Mouse (Mus musculus): ENCODE measurements around the gene Sf1. TPM values are rescaled to one million over a fixed set of nuclear protein-coding genes. Genes with fewer than 3 reads are reported as not detected.

Sf1 gene
- total RNA-seq (2012; rRNA removed): 150 and 164 TPM in 2 replicates

GRCm38 (mm10) chr19:6363411-6364240 lies at the start of gene Sf1:
Gene Sf1, plus strand, starts transcription at chr19:6363690.
- DNase-seq (ENCODE audit: low read depth, low spot score): peak; percentile 98
- Histone ChIP-seq H3K9me3 (ENCODE audit: control insufficient read depth, insufficient read depth, low read depth, low read length) (no peaks in the 10 kb centered on the region), H3K9ac (ENCODE audit: insufficient read depth, low read depth, low read length, poor library complexity, severe bottlenecking) (peak within 1 kb of the TSS; percentile 97), H3K4me1 (ENCODE audit: control insufficient read depth in 2 of 2, insufficient read depth in 2 of 2, low read length in 2 of 2, poor library complexity in 1 of 2) (peaks cover 2 to 3% of the 10 kb centered on the region in 2 experiments; a peak in 2 of 4 replicates), H3K27ac (ENCODE audit: insufficient read depth, low read depth, low read length, poor library complexity, severe bottlenecking) (peak within 1 kb of the TSS; percentile 92), H3K36me3 (ENCODE audit: control insufficient read depth, insufficient read depth, low read length, poor library complexity, severe bottlenecking) (peaks cover 22% of the 10 kb centered on the region), H3K4me3 (ENCODE audit: insufficient read depth in 1 of 2, low read depth in 1 of 2, low read length in 2 of 2, poor library complexity in 1 of 2, severe bottlenecking in 1 of 2) (peak within 1 kb of the TSS; percentile 88 to 89)
- in situ Hi-C loops (cut with MboI; ENCODE audit: low sequenced_read_pairs in 2 of 2, unreplicated experiment in 2 of 2): no loop called here
- TF ChIP-seq HCFC1 (IDR thresholded peaks at IDR 0.05; ENCODE audit: borderline replicate concordance, insufficient read depth, low read length) (no peak; the same call in 1 of the 2 replicates), MAFK (IDR thresholded peaks at IDR 0.05; ENCODE audit: insufficient read depth, low read depth, low read length) (no peak), ZNF384 (IDR thresholded peaks at IDR 0.05; ENCODE audit: low read depth, low read length) (no peak), ZC3H11A (IDR thresholded peaks at IDR 0.05; ENCODE audit: borderline replicate concordance, low read depth, low read length) (no peak), CHD2 (IDR thresholded peaks at IDR 0.05; ENCODE audit: low read depth, low read length) (peak; percentile 16; the same call in 1 of the 2 replicates)

GRCm38 (mm10) chr19:6313796-6314195 lies 49.7 kb upstream of the Sf1 start:
- Histone ChIP-seq H3K4me3 (ENCODE audit: insufficient read depth in 1 of 2, low read depth in 1 of 2, low read length in 2 of 2, poor library complexity in 1 of 2, severe bottlenecking in 1 of 2) (no peak overlapping the region), H3K4me1 (ENCODE audit: control insufficient read depth in 2 of 2, insufficient read depth in 2 of 2, low read length in 2 of 2, poor library complexity in 1 of 2) (peaks cover 3 to 6% of the 10 kb centered on the region in 2 experiments; a peak in 2 of 4 replicates), H3K36me3 (ENCODE audit: control insufficient read depth, insufficient read depth, low read length, poor library complexity, severe bottlenecking) (peaks cover 94% of the 10 kb centered on the region), H3K9ac (ENCODE audit: insufficient read depth, low read depth, low read length, poor library complexity, severe bottlenecking) (no peak overlapping the region), H3K9me3 (ENCODE audit: control insufficient read depth, insufficient read depth, low read depth, low read length) (no peaks in the 10 kb centered on the region), H3K27ac (ENCODE audit: insufficient read depth, low read depth, low read length, poor library complexity, severe bottlenecking) (no peak overlapping the region)
- DNase-seq (ENCODE audit: low read depth, low spot score): no peak
- no peak for TF ChIP-seq ZC3H11A (IDR thresholded peaks at IDR 0.05; ENCODE audit: borderline replicate concordance, low read depth, low read length)
- TF ChIP-seq ZNF384 (IDR thresholded peaks at IDR 0.05; ENCODE audit: low read depth, low read length): no peak
- no peak for TF ChIP-seq HCFC1 (IDR thresholded peaks at IDR 0.05; ENCODE audit: borderline replicate concordance, insufficient read depth, low read length)
- no peak for TF ChIP-seq MAFK (IDR thresholded peaks at IDR 0.05; ENCODE audit: insufficient read depth, low read depth, low read length)
- no peak for TF ChIP-seq CHD2 (IDR thresholded peaks at IDR 0.05; ENCODE audit: low read depth, low read length)
- in situ Hi-C loops (cut with MboI; ENCODE audit: low sequenced_read_pairs in 2 of 2, unreplicated experiment in 2 of 2): no loop called here

GRCm38 (mm10) chr19:6314513-6314912 lies 49.0 kb upstream of the Sf1 start:
- Histone ChIP-seq H3K4me3 (ENCODE audit: insufficient read depth in 1 of 2, low read depth in 1 of 2, low read length in 2 of 2, poor library complexity in 1 of 2, severe bottlenecking in 1 of 2) (no peak overlapping the region), H3K4me1 (ENCODE audit: control insufficient read depth in 2 of 2, insufficient read depth in 2 of 2, low read length in 2 of 2, poor library complexity in 1 of 2) (peaks cover 2 to 3% of the 10 kb centered on the region in 2 experiments; a peak in 2 of 4 replicates), H3K36me3 (ENCODE audit: control insufficient read depth, insufficient read depth, low read length, poor library complexity, severe bottlenecking) (peaks cover 94% of the 10 kb centered on the region), H3K27ac (ENCODE audit: insufficient read depth, low read depth, low read length, poor library complexity, severe bottlenecking) (no peak overlapping the region), H3K9ac (ENCODE audit: insufficient read depth, low read depth, low read length, poor library complexity, severe bottlenecking) (no peak overlapping the region), H3K9me3 (ENCODE audit: control insufficient read depth, insufficient read depth, low read depth, low read length) (no peaks in the 10 kb centered on the region)
- in situ Hi-C loops (cut with MboI; ENCODE audit: low sequenced_read_pairs in 2 of 2, unreplicated experiment in 2 of 2): no loop called here
- DNase-seq (ENCODE audit: low read depth, low spot score): no peak
- no peak for TF ChIP-seq ZC3H11A (IDR thresholded peaks at IDR 0.05; ENCODE audit: borderline replicate concordance, low read depth, low read length)
- TF ChIP-seq HCFC1 (IDR thresholded peaks at IDR 0.05; ENCODE audit: borderline replicate concordance, insufficient read depth, low read length): no peak
- no peak for TF ChIP-seq MAFK (IDR thresholded peaks at IDR 0.05; ENCODE audit: insufficient read depth, low read depth, low read length)
- no peak for TF ChIP-seq ZNF384 (IDR thresholded peaks at IDR 0.05; ENCODE audit: low read depth, low read length)
- no peak for TF ChIP-seq CHD2 (IDR thresholded peaks at IDR 0.05; ENCODE audit: low read depth, low read length)

- H3K9ac ChIP-seq (ENCODE audit: insufficient read depth, low read depth, low read length, poor library complexity, severe bottlenecking): no peak overlapping the region
- no peak overlapping the region for H3K27ac ChIP-seq (ENCODE audit: insufficient read depth, low read depth, low read length, poor library complexity, severe bottlenecking)
- TF ChIP-seq ZC3H11A (IDR thresholded peaks at IDR 0.05; ENCODE audit: borderline replicate concordance, low read depth, low read length): no peak
- TF ChIP-seq HCFC1 (IDR thresholded peaks at IDR 0.05; ENCODE audit: borderline replicate concordance, insufficient read depth, low read length): no peak
- TF ChIP-seq MAFK (IDR thresholded peaks at IDR 0.05; ENCODE audit: insufficient read depth, low read depth, low read length): no peak
- TF ChIP-seq ZNF384 (IDR thresholded peaks at IDR 0.05; ENCODE audit: low read depth, low read length): no peak
- TF ChIP-seq CHD2 (IDR thresholded peaks at IDR 0.05; ENCODE audit: low read depth, low read length): no peak
- no peaks in the 10 kb centered on the region for H3K9me3 ChIP-seq (ENCODE audit: control insufficient read depth, insufficient read depth, low read depth, low read length)
- peaks cover 2 to 4% of the 10 kb centered on the region in 2 experiments; a peak in 3 of 4 replicates for H3K4me1 ChIP-seq (ENCODE audit: control insufficient read depth in 2 of 2, insufficient read depth in 2 of 2, low read length in 2 of 2, poor library complexity in 1 of 2)
- peaks cover 91% of the 10 kb centered on the region for H3K36me3 ChIP-seq (ENCODE audit: control insufficient read depth, insufficient read depth, low read length, poor library complexity, severe bottlenecking)
- in situ Hi-C loops (cut with MboI; ENCODE audit: low sequenced_read_pairs in 2 of 2, unreplicated experiment in 2 of 2): no loop called here
- DNase-seq (ENCODE audit: low read depth, low spot score): no peak
- H3K4me3 ChIP-seq (ENCODE audit: insufficient read depth in 1 of 2, low read depth in 1 of 2, low read length in 2 of 2, poor library complexity in 1 of 2, severe bottlenecking in 1 of 2): no peak overlapping the region
Measured at GRCm38 (mm10) chr19:6315573-6315972, 47.9 kb upstream of the Sf1 start.
